Mouse (Mus musculus) liver, embryonic 11.5 days (tissue): ENCODE data around the gene Vav2. TPM values are rescaled to one million over a fixed set of nuclear protein-coding genes. Genes with fewer than 3 reads are reported as not detected.

Source experiments
- ATAC-seq: fragments of 200-750 bp; cut with Nextera tagmentation; replicated peaks from 2 replicates; pipeline ENCODE4 v1.8.0; 2017; ENCODE audit warnings: moderate number of reproducible peaks, mild to moderate bottlenecking, moderate TSS enrichment, moderate library complexity; ENCODE audit not compliant: low FRiP score
- DNase-seq: peaks from one replicate; pipeline ENCODE4 v3.0.0-alpha.2; 2017; ENCODE audit warnings: low spot score
- H3K27ac ChIP-seq: fragments of 300-500 bp; sonication (generic); 2 replicates; pipeline ENCODE4 v1.5.1; 2014; ENCODE audit warnings: mild to moderate bottlenecking, low read depth, low read length, control low read depth
- H3K27me3 ChIP-seq: fragments of 300-500 bp; sonication (generic); replicated peaks from 2 replicates; pipeline ENCODE4 v1.6.1; 2014; ENCODE audit warnings: low read length, mixed read lengths; ENCODE audit not compliant: control insufficient read depth, insufficient read depth
- H3K36me3 ChIP-seq: fragments of 300-500 bp; sonication (generic); 2 replicates; pipeline ENCODE4 v1.6.1; 2014; ENCODE audit warnings: mild to moderate bottlenecking, low read length, moderate library complexity, mixed read lengths; ENCODE audit not compliant: control insufficient read depth, insufficient read depth
- H3K4me1 ChIP-seq: fragments of 300-500 bp; sonication (generic); replicated peaks from 2 replicates; pipeline ENCODE4 v1.6.1; 2014; ENCODE audit warnings: low read length, mixed read lengths; ENCODE audit not compliant: control insufficient read depth, insufficient read depth
- H3K4me2 ChIP-seq: fragments of 300-500 bp; sonication (generic); 2 replicates; pipeline ENCODE4 v1.6.1; 2014; ENCODE audit warnings: mild to moderate bottlenecking, control low read depth, moderate library complexity
- H3K4me3 ChIP-seq: fragments of 300-500 bp; sonication (generic); 2 replicates; pipeline ENCODE4 v1.5.1; 2014; ENCODE audit warnings: low read depth, low read length, control low read depth
- H3K9ac ChIP-seq: fragments of 300-500 bp; sonication (generic); 2 replicates; pipeline ENCODE4 v1.6.1; 2014; ENCODE audit warnings: low read depth, low read length, control low read depth
- H3K9me3 ChIP-seq: fragments of 300-500 bp; sonication (generic); 2 replicates; pipeline ENCODE4 v1.6.1; 2016; ENCODE audit warnings: low read length, inconsistent platforms, mixed read lengths; ENCODE audit not compliant: control insufficient read depth
- WGBS: fragments of 180-500 bp; shearing (Covaris S2); extraction: QIAGEN DNeasy Blood & Tissue Kit; methylation state at CpG from one replicate; pipeline ENCODE4 v1.1.7; 2014; 5-methylcytosine and 5-hydroxymethylcytosine counted together
- polyA plus RNA-seq: library from polyadenylated mRNA; unstranded; fragments of >200 nt; fragmentation: Nextera tagmentation; extraction: Ambion mirVana; gene quantifications from 2 replicates; pipeline ENCODE4 v1.2.1, GENCODE M21; 2014

Gene Vav2
- polyA plus RNA-seq, 1 experiment from 2014 or later: 6.0 TPM

DNA sequence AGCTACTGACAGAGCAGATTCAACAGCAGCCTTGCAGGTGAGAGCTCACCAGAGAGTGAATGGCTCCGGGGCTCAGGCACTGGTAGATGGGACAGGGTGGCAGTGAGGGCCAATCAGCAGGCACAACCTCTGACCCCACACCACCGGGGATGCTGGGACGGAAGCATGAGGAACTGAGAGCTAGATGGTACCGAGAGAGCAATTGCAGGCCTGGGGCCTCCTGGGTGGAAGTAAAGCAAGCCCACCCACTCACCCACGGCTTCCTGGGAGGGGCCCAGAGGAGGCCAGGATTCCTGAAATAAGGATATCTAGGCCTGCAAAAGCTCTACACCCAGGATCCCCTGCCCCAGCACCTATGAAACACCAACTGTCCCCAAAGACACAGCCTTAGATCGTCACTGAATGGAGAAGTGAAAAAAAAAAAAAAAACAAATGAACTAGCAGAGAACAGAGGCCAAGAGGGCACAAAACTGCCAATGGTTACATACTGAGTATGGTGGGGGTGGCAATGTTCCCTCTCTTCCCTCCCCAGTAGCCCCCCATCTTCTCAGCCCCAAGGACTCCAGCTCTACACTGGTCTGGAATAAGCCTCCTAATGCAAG, 72.1 kb downstream of the Vav2 start:
- no peak overlapping the region for H3K27ac ChIP-seq
- peaks cover 5% of the 10 kb centered on the region; the same call in 1 of the 2 replicates for H3K36me3 ChIP-seq
- peaks cover 3% of the 10 kb centered on the region; the same call in 1 of the 2 replicates for H3K9me3 ChIP-seq
- no peaks in the 10 kb centered on the region for H3K27me3 ChIP-seq
- DNase-seq (no peak), ATAC-seq (no peak)
- H3K4me3 ChIP-seq: no peak overlapping the region
- H3K4me2 ChIP-seq: no peak overlapping the region
- H3K4me1 ChIP-seq: peaks cover 3% of the 10 kb centered on the region; the same call in 1 of the 2 replicates
- no peak overlapping the region for H3K9ac ChIP-seq
- 59% methylated on average over 6 of the region's 6 CpGs for WGBS

DNA sequence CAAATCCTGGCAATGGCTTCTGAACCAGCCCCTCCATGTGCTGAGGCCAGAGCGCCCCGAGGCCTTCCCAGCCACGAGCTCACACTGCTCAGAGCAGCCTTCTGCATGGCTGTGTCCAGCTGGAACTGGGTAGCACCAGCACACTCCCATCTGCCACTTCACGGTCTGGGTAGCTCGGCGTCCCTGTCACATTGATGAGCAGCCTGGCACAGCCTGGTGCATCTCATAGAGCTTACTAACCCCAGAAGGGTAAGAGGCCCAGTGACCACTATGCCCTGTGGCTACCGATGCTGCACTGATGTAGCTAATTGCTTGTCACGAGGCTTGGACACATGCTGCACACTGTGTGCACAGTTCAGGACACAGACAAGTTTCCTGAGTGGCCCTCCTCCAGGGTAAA, 74.1 kb downstream of the Vav2 start:
- DNase-seq: no peak
- H3K27ac ChIP-seq: no peak overlapping the region
- H3K27me3 ChIP-seq: no peaks in the 10 kb centered on the region
- H3K9me3 ChIP-seq: peaks cover 3% of the 10 kb centered on the region; the same call in 1 of the 2 replicates
- no peak overlapping the region for H3K9ac ChIP-seq
- no peak overlapping the region for H3K4me2 ChIP-seq
- no peak for ATAC-seq
- WGBS: 93% methylated on average over 8 of the region's 8 CpGs
- peaks cover 6% of the 10 kb centered on the region; the same call in 1 of the 2 replicates for H3K36me3 ChIP-seq
- peaks cover 3% of the 10 kb centered on the region; the same call in 1 of the 2 replicates for H3K4me1 ChIP-seq
- H3K4me3 ChIP-seq: no peak overlapping the region

DNA sequence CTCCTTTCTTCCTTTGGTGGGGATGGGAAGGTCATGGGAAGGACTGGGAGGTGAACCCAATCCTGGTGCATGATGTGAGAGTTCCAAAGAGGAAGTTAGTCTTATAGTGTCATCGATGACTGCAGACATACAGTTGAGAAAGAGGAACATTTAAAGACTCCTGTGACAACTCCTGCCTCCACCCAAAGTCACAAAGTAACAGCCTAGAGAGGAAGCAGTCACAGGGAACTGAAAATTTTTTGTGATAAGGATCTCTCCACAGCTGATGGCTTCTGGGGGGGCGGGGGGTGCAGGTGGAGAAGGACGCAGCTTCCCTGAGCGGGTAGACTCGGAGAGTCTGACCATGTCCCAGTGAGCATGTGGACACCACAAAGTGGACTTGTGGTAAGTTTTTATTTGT, 76.5 kb downstream of the Vav2 start:
- 79% methylated on average over 5 of the region's 5 CpGs for WGBS
- peaks cover 6% of the 10 kb centered on the region; the same call in 1 of the 2 replicates for H3K36me3 ChIP-seq
- H3K4me3 ChIP-seq: no peak overlapping the region
- DNase-seq (no peak), ATAC-seq (no peak)
- H3K27me3 ChIP-seq: no peaks in the 10 kb centered on the region
- H3K27ac ChIP-seq: no peak overlapping the region
- peaks cover 3% of the 10 kb centered on the region; the same call in 1 of the 2 replicates for H3K4me1 ChIP-seq
- no peak overlapping the region for H3K4me2 ChIP-seq
- H3K9me3 ChIP-seq: peaks cover 3% of the 10 kb centered on the region; the same call in 1 of the 2 replicates
- H3K9ac ChIP-seq: no peak overlapping the region

DNA sequence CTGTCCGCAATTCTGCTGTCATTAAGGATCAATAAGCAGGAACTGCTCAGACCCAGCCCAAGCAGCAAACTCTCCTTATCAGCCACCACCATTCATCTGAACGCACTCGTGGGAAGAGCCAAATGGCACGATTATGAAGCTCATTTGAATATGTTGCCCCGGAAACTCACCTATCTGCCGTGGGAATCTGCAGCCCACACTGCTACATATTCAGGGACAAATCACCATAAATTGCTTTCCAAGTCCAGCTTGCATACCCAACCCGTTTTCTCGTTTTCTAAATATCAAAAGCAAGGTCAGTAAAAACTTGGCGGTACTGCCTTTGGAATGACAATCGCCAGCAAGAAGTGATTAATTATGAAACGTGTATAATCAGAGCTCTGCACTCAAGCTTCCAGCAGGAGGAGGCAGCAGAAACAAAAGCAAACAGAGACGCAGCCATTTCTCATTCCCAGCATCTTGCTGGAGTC, 82.8 kb downstream of the Vav2 start:
- H3K9me3 ChIP-seq: no peaks in the 10 kb centered on the region
- WGBS: 34% methylated on average over 12 of the region's 12 CpGs
- H3K9ac ChIP-seq: no peak overlapping the region
- no peak overlapping the region for H3K4me3 ChIP-seq
- no peaks in the 10 kb centered on the region for H3K27me3 ChIP-seq
- H3K4me2 ChIP-seq: peak overlapping the region; percentile 35
- no peaks in the 10 kb centered on the region for H3K36me3 ChIP-seq
- ATAC-seq (peak; percentile 54; the same call in 1 of the 2 replicates), DNase-seq (no peak)
- peaks cover 18% of the 10 kb centered on the region for H3K4me1 ChIP-seq
- H3K27ac ChIP-seq: no peak overlapping the region

DNA sequence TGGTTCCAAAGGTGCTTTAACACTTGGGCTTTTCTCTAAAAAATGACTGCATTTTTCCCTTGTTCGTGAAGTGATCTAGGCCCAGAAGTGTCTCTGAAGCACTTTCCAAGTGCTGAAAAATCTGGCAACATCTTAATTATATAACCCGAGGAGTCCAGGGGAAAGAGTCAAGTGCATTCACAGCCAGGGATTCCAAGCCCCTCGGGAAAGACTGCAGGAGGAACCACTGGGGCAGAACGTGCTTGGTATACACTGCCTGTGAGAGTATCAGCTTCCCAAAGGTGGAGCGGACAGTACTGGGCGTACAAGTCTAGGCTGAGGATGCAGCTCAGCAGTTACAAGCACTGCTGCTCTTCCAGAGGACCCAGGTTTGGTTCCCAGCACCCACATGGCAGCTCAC, 86.2 kb downstream of the Vav2 start:
- no peaks in the 10 kb centered on the region for H3K27me3 ChIP-seq
- H3K4me3 ChIP-seq: no peak overlapping the region
- WGBS: 89% methylated on average over 6 of the region's 6 CpGs
- peaks cover 26% of the 10 kb centered on the region for H3K4me1 ChIP-seq
- H3K9ac ChIP-seq: no peak overlapping the region
- no peaks in the 10 kb centered on the region for H3K9me3 ChIP-seq
- H3K36me3 ChIP-seq: no peaks in the 10 kb centered on the region
- H3K4me2 ChIP-seq: no peak overlapping the region
- no peak overlapping the region for H3K27ac ChIP-seq
- no peak for DNase-seq
- no peak for ATAC-seq

DNA sequence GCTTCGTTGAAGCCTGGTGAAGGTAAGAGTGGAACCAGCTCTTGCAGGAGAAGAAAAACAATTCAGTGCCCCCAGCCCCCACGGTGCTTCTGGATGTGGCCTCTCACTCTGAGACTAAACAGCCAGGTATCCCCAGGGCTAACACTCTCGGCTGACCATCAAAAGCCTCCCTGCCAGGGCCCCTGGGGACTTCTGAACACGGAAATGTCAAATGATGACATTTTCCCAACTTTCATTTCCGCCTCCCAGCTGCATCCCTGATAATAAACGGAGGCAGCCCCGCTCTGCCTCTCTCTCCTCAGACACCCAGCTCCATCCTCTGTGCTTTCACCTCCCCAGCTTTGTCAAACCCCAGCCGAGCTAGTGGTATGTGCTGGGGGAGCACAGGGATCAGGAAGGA, 87.8 kb downstream of the Vav2 start:
- Histone ChIP-seq H3K27ac (no peak overlapping the region), H3K36me3 (no peaks in the 10 kb centered on the region), H3K27me3 (no peaks in the 10 kb centered on the region), H3K4me3 (no peak overlapping the region), H3K4me1 (peaks cover 17% of the 10 kb centered on the region), H3K4me2 (no peak overlapping the region), H3K9me3 (no peaks in the 10 kb centered on the region), H3K9ac (no peak overlapping the region)
- no peak for ATAC-seq
- DNase-seq: no peak
- WGBS: 53% methylated on average over 8 of the region's 8 CpGs

DNA sequence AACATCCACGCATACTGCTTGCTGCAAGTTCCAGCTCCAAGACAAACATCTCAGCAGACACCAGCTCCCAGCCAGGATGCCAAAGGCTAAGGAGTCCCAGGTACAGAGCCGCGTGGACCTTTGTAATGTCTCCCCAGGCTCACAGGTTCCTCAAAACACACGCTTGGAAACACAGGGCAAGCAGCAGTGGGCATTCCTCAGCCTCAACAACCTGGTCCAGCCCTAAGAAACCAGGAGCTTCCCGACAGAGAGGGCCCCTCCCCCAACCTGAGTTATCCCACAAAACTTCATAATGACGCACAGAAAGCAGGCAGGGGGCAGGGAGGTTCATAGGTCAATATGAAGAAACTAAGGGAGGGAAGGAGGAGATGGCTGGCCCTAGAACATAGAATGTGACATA, 89.6 kb downstream of the Vav2 start:
- H3K9ac ChIP-seq: no peak overlapping the region
- no peak overlapping the region for H3K27ac ChIP-seq
- no peak for ATAC-seq
- H3K4me1 ChIP-seq: peaks cover 8% of the 10 kb centered on the region
- WGBS: 71% methylated on average over 6 of the region's 6 CpGs
- no peaks in the 10 kb centered on the region for H3K9me3 ChIP-seq
- no peaks in the 10 kb centered on the region for H3K27me3 ChIP-seq
- no peak overlapping the region for H3K4me3 ChIP-seq
- H3K36me3 ChIP-seq: no peaks in the 10 kb centered on the region
- no peak overlapping the region for H3K4me2 ChIP-seq
- no peak for DNase-seq

DNA sequence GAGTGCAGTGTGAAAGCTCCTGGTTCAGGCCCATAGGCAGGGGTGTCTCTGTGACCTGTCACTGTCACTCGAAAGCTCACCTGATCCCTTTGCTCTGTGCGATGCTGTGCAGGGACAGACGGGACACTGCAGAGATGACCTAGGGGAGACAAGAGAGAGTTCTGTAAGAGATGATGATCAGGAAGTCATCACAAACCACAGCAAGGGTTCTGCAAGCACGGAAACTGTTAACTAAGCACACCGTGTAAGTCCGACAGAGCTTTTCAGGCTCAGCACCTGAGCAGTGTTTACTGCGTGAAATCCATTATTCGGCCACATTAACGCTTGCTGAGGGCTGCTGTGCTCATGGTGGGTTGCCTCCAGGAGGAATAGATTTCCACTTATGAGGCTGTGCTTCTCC, 90.2 kb downstream of the Vav2 start:
- no peak overlapping the region for H3K4me3 ChIP-seq
- H3K9me3 ChIP-seq: no peaks in the 10 kb centered on the region
- H3K27ac ChIP-seq: no peak overlapping the region
- DNase-seq: no peak
- no peak overlapping the region for H3K4me2 ChIP-seq
- peaks cover 8% of the 10 kb centered on the region for H3K4me1 ChIP-seq
- H3K36me3 ChIP-seq: no peaks in the 10 kb centered on the region
- no peaks in the 10 kb centered on the region for H3K27me3 ChIP-seq
- no peak for ATAC-seq
- no peak overlapping the region for H3K9ac ChIP-seq
- WGBS: 71% methylated on average over 9 of the region's 9 CpGs

DNA sequence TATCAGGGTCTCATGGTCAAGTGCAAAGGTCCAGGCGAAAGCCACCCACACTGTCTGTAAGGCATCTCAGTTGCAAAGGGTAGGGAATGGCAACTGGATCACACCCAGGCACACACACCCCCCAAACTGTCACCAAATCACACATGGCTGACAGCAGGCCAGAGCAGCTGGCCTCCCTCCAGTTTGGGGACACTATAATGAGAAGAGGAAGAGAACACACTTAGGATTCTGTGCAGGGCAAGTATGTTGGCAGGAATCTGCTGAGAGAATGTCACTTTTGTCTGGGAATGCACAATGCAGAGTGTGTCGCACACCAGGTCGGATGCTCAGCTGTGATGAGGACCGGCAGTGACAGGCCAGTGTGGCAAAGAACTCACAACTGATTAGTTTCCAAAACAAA, 92.0 kb downstream of the Vav2 start:
- H3K36me3 ChIP-seq: no peaks in the 10 kb centered on the region
- DNase-seq (no peak), ATAC-seq (no peak)
- 91% methylated on average over 4 of the region's 4 CpGs for WGBS
- H3K4me1 ChIP-seq: peaks cover 8% of the 10 kb centered on the region
- H3K4me2 ChIP-seq: no peak overlapping the region
- no peak overlapping the region for H3K27ac ChIP-seq
- no peaks in the 10 kb centered on the region for H3K27me3 ChIP-seq
- no peaks in the 10 kb centered on the region for H3K9me3 ChIP-seq
- H3K9ac ChIP-seq: no peak overlapping the region
- no peak overlapping the region for H3K4me3 ChIP-seq
